Mouse (Mus musculus) urinary bladder, postnatal 36 days (tissue): ENCODE data around the gene Slc22a1.

Experiments
- DNase-seq, 2 experiments: peaks; one replicate each; pipeline ENCODE4 v3.0.0; 2022; ENCODE audit warnings: low spot score in 2 of 2, mixed read lengths in 1 of 2

Slc22a1 gene

GRCm38 (mm10) chr17:12631771-12632600, 43.6 kb downstream of the Slc22a1 start:
- no peak for DNase-seq

DNA sequence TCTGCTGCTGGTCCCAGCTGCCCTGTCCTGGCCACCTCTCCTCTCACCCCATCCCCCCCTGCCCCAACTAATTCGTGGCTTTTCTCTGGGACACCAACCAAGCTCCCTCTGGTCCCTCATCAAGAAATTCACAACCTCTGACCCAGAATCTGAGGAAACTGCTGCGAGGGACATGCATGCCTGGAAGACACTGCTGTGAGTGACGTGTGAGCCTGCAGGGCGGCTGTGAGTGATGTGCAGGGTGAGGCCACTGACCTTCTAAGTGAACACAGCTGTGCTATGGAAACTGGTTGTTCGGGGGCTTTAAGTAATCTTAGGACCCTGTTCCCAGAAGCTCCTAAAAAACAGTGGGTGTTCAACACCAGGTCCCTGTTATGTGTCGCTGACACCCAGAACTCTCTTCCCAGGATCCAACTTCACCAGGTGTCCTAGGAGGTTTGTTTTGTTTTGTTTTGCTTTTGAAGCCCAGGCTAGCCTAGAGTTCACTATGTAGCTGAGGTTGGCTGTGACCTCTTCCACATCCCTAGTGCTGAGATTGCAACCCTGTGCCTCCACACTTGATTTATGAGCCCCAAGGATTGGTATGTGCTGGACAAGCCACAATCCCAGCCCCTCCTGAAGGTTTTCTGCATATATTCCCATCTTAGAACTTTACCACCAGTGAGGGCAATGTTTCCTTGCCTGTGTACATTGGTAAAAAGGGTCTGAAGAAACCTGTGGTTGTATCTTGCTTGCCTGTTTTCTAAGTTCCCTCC, 44.5 kb downstream of the Slc22a1 start:
- DNase-seq, result no peak

DNA sequence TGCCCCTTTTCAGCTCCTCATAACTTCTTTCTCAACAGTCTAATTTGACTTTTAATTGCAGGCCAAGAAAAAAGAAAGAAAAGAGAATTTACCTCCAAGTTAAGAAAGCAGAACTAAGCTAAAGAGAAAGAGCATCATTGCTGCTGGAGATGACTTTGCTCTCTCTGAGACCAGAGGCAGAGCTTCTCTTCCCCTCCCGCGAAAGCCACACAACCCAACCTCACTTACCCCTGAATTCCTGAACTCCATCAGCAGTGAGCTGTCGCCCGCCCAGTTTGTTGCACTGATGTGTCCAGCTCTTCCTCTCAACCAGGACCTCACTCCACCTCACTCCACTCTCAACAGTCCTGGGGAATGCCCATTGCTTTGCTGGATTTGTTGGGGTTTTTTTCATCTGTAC, 47.6 kb downstream of the Slc22a1 start:
- DNase-seq, result no peak

- no peak for DNase-seq
These were observed 56.0 kb downstream of the Slc22a1 start for GRCm38 (mm10) chr17:12619641-12620040.

DNA sequence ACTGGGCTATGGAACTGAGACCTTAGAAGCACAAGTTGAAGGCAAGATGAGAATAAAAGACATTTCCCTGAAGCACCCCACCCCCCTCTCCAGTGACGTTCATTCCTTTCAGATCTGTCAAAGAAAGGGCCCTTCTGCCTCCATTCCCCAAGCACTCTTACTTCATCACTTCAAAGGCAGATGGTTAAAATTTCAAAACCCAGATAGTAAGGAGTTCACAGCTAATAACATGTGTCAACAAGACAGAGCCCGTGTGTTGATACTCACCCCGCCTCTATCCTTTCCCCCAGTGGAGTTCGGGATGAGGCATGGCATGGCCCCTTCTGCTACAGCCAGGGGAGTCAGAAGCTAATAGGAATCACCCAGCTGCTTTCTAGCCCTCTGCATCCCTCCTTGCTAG, 60.2 kb downstream of the Slc22a1 start:
- no peak for DNase-seq

DNA sequence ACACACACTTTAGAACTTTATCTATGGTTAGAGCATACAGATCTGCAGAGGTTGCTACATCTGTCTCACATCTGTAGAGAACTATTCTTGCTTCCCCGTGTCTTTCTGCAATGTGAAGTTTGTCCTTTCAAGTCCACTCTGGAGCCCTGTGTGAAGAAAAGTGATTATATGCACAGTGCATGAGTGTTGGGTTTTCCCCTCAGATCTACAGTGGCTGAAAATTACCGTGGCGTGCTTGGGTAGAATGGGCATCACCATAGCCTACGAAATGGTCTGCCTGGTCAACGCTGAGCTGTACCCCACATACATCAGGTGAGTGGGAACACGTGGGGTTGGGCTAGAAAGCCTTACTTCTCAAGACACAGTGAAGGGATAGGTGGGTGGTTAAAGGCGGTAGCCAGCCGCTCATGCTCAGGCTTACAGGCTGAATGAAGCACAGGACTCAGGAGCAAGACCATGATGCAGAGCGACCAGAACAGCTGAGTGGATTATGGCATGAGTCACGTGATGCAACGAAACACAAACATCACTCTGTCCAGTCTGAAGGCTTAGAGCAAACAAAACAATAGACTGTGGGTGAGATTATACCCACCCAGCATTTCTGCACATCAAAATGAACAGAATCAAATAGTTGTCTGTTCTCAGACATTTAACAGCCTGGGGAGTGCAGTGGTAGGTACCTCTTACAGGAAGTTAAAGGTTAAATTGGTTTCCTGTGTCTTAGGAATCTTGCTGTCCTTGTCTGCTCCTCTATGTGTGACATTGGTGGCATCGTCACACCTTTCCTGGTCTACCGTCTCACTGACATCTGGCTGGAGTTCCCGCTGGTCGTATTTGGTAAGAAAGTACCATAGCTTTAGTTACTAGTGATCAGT, 60.9 kb downstream of the Slc22a1 start:
- no peak for DNase-seq

- DNase-seq, result no peak
These were observed 68.4 kb downstream of the Slc22a1 start for GRCm38 (mm10) chr17:12607202-12607601.

- DNase-seq, result no peak
These were observed 69.0 kb downstream of the Slc22a1 start for GRCm38 (mm10) chr17:12606634-12607033.
